Mouse (Mus musculus): ENCODE data around the gene Ccndbp1.
"Not testable (repeated sequence)": the region's sequence is repeated elsewhere in the genome, so short reads cannot be mapped to it uniquely, and the experiment has no call there.

Gene Ccndbp1

DNA sequence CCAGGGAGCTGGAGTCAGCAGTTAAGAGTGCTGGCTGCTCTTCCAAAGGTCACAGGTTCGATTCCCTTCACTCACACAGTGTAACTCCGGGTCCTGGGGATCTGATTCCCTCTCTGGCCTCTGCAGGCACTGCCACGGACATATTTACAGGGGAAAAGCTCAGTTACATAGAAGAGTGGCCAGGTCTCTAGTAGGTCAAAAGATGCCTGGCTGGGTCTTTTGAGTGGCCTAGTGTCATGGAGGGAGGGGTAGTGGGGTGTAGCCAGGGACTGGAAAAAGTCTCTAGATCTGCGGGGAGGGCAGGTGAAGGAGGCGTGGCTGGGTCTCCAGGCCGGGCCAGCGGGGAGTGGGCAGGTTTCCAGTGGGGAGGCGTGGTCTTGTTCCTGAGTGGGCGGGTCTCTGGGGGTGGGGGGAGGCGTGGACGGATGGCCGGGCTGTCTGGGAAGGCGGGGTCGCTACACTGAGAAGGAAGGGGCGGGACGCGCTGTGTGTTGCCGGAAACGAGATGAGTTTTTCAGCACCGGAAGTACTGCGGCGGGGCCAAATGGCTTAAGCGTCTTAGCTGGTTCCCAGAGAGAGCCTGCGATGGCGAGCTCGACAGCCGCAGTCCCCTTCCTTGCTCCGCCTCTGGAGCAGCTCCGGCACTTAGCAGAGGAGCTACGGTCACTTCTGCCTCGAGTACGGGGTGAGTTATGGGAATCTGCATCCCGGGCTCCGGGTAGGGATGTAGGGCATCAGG lies at the start of gene Ccndbp1:
Ccndbp1 (plus strand) TSS at position 479 of the 739 bp plus-strand sequence.
- peak; percentile 97 for DNase-seq (ENCODE audit: low spot score)

GRCm38 (mm10) chr2:120959363-120959762 lies 48.8 kb upstream of the Ccndbp1 start:
- peak; percentile 47 for DNase-seq (ENCODE audit: low spot score)

- DNase-seq (ENCODE audit: low spot score) = no peak
These were observed 48.4 kb upstream of the Ccndbp1 start for GRCm38 (mm10) chr2:120959827-120960226.

DNA sequence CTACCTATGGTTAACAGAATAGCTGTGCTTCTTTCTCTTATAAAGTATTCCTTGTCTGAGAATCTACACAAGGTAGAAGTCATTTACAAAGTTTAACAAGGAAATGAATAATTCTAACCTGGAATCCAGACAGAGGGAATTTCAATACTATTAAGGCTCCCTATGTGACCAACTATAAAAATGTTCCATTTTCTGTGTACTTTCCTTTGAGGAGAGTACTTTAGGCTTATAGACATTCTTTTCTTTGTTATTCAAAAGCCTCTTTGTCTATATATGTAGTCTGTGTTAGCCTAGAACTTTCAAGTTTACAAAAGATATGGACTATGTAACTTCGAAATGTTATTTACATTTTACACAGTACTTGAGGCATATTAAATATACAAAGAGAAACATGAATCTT lies 47.9 kb upstream of the Ccndbp1 start:
- DNase-seq (ENCODE audit: low spot score) = no peak

GRCm38 (mm10) chr2:120963110-120963509 lies 45.1 kb upstream of the Ccndbp1 start:
- no peak for DNase-seq (ENCODE audit: low spot score)

DNA sequence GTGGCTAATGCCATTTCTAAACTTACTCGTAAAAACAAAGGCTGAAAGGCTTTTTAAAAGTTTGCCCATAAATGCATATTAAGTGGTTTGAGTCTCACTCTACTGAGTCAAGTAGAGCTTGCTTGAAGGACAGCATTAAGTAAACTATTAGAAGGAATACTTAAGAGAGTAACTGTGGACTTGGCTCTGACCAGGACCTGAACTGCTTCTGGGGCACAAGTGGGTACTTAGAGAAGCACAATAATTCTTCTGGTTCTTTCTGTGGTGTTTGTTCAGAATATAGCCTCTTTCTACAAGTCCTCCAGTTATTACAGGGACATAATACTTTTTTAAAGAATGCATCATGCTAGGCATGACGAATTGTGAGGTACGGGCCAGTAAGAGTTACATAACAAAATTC lies 42.7 kb upstream of the Ccndbp1 start:
- DNase-seq (ENCODE audit: low spot score) = no peak

DNA sequence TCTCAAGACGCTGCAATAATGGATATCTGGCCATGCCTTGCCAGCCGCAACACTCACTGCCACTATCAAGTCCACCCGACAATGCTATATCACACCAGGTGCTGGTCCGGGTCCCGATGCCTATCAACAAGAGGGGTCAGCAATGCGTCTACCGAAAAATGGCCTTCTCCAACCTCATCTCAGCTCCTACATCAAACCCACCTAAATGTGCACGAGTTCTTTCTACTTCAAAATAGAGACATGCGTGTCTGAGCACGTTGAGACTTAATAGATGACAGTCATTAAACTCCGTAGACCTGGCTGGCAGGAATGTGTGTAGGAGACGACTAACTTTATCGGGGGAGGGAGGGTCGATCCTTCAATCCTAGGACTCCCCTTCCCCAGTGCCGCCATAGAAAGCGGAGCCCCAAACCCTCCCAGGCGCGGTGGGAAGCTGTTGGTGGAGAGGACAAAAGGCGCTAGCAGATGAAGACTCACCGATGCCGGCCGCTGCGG lies 38.1 kb upstream of the Ccndbp1 start:
- DNase-seq (ENCODE audit: low spot score) = no peak

DNA sequence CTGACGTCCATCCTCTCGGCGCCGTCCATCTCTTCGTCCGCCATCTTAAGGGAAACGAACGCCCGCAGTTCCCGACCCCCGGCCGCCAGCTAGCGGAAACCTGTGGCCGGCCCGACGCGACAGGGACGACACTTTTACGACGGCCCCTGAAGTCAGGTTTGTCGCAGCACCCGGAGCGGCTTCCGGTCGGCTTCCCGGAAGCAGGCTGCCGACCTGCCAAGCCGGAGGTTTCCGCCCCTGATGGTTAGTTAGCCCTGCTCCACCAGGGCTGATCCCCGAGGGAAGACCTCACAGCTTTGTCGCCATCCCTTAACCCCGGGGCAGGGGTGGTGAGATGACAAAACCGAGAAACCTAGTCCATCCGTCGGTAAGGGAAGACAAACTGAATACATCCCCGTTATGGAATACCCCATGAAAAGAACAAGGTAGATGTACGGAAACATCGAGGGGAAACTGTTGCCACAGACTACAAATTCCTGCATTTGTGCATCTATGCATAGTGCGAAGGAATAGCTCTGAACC lies 37.6 kb upstream of the Ccndbp1 start, which contains the start of gene Ubr1:
Ubr1 (minus strand) TSS at position 157 of the 522 bp plus-strand sequence.
- peak; percentile 85 for DNase-seq (ENCODE audit: low spot score)

GRCm38 (mm10) chr2:120971766-120972165 lies 36.4 kb upstream of the Ccndbp1 start:
- DNase-seq (ENCODE audit: low spot score) = no peak

DNA sequence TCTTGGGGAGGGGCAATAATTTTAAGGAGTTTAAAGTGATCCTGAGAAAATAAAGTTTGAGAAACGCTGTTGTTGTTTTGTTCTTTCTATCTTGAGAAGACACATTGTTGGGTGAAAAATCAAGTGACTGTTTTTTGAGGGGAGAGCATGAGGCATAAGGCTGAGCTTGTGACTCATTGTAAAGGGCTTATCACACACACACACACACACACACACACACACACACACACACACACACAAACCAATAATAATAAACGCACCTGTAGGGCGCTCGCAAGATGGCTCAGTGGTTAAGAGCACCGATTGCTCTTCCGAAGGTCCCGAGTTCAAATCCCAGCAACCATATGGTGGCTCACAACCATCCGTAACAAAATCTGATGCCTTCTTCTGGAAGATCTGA lies 35.9 kb upstream of the Ccndbp1 start:
- not testable (repeated sequence) for DNase-seq (ENCODE audit: low spot score)

DNA sequence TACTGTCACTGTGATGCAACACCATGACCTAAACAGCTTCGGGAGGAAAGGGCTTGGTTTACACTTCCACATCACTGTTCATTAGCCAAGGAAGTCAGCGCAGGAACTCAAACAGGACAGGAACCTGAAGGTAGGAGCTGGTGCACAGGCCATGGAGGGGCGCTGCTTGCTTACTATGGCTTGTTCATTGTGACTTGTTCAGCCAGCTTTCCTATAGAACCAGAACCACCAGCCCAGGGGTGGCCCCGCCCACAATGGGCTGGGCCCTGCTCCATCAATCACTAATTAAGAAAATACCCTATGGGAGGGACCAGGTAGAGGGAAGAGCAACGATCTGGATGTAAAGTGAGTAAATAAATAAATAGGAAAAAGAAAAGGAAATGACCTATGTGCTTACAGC lies 35.2 kb upstream of the Ccndbp1 start:
- DNase-seq (ENCODE audit: low spot score) = no peak

DNA sequence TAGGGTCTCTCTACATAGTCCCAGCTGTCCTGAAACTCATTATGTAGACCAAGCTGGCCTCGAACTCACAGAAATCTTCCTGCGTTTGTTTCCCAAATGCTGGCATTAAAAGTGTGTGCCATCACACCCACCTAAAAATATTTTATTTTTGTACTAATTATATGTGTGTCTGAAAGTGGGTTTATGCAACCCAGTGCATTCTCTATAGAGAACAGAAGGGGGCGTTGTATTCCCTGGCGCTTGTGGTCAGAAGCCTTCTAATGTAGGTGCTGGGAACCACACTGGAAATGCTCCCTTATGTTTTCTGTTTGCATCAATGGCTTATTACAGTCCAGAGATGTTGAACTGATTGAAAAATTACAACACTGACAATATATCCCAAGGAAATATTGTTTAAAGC lies 31.9 kb upstream of the Ccndbp1 start:
- DNase-seq (ENCODE audit: low spot score) = peak; percentile 64

DNA sequence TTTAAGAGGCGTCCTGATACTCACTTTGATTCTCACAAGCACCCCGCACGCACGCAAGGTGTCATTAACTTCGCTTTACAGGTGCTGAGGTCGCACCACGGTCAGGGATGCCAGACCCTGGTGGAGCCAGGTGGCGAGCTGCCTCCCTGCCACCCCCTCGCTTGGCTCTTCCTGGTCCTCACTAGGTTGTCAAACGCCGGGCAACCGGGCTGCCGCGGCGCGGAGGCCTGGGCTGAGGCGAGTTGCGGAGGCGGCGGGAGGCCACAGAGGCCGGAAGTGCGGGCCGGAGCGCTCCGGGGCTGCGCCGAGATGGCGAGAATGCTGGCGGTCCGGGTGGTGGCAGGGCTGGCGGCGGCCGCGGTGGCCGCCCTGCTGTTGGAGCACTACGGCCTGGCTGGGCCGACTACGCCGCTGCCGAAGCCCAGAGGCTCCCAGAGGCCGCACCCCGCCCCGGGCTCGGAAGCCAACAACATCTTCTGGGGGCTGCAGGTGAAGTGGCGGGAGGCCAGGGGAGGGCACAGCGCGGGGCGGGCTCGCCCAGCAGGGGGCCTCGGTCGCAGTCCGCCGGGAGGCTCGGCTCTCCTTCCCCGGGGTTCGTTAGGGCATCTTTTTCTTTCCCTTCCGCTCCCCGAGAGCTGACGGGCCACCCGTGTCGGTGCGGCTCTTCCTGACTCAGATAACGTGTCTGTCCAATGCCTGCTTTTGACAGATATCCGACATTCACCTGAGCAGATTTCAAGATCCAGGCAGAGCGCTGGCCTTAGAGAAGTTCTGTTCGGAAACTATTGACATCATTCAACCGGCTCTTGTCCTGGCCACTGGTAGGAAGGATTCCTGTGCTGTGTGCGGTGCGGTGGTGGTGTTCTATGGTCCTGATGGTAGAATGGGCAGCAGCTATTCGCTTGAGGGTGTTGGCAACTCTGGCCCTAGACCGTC lies 30.9 kb upstream of the Ccndbp1 start, which contains the start of gene Tmem62:
Tmem62 (plus strand) TSS at position 28 of the 936 bp plus-strand sequence.
- peak; percentile 65 for DNase-seq (ENCODE audit: low spot score)

DNA sequence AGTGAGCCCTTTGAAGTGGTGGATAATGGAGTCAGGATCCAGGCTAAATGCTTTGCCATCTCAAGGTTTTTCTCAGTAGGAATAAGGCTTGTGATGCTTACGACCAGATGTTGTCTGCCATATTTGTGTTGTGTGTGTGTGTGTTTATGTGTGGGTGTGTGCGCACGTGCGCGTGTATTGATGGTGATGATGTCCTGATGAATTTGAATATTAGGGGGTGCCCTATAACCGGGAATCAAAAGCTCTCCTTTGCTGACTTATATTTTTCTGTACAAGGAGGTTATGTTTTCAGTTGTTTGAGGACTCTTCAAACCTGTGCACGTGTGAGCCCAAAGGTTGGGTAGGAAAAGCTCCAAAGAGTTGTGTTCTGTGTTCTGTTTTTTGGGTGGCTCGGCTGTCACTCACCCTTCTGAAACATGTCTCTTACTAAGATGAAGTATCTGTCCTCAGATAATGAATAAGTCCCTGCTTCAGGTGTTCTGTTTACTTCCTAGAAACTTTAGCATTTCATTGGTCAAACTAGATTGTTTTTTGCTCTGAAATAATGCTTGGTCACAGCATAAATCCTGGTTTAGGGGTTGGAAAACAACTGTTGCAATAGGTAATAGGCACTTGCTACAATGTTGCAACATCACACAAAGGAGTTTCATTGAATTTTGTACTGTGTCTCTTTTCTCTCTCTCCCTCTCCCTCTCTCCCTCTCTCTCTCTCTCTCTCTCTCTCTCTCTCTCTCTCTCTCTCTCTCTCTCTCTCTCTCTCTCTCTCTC lies 30.1 kb upstream of the Ccndbp1 start:
- peak; percentile 51 for DNase-seq (ENCODE audit: low spot score)

DNA sequence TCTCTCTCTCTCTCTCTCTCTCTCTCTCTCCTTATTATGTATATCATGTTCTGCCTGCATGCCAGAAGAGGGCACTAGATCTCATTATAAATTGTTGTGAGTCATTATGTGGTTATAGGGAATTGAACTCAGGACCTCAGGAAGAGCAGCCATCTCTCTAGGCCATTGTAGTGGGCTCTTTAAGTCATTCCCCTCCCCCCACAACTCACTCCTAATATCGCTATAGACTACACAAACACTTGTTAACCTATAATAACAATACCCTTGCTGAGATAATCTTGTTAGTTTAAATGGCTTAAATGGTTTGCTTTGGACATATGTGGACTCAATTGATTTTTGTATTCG lies 29.5 kb upstream of the Ccndbp1 start:
- DNase-seq (ENCODE audit: low spot score) = peak; percentile 43

- no peak for DNase-seq (ENCODE audit: low spot score)
These were observed 28.4 kb upstream of the Ccndbp1 start for GRCm38 (mm10) chr2:120979819-120980218.

GRCm38 (mm10) chr2:120980861-120981260 lies 27.3 kb upstream of the Ccndbp1 start:
- no peak for DNase-seq (ENCODE audit: low spot score)

GRCm38 (mm10) chr2:120983611-120984010 lies 24.6 kb upstream of the Ccndbp1 start:
- no peak for DNase-seq (ENCODE audit: low spot score)

DNA sequence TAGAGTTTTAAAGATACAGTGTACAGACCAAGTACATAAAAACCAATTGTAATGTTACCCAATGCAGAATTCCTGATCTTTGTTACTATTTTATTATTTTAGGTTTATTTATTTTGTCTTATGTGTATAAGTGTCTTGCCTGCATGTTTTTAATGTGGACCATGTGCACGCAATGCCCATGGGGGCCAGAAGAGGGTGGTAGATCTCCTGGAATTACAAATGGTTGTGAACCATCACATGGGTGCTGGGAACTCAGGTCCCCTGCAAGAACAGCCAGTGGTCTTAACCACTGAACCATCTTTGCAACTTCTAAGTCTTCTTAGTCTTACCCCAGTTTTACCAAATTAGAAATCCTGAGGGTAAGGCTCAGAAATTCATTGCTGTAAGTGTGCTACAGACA lies 23.0 kb upstream of the Ccndbp1 start:
- DNase-seq (ENCODE audit: low spot score) = no peak

DNA sequence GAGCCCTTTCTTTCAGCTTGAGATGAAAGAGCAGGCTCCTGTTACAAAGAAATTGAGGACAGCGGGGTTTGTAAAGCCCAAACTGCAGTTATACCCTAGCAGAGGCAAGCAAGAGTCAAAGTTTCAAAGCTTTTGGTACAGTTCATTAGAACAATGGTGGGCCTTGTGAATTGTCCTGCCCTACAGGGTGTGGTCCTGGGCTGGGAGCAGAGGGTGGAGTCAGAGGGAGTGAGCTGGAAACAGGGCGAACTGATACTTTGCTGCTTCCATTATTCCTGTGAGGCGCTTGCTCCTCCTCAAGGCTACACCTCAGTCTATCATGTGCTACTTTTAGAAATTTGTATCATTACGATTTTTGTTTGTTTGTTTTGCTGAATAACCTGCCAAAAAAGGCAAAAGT lies 17.0 kb upstream of the Ccndbp1 start:
- no peak for DNase-seq (ENCODE audit: low spot score)

- not testable (repeated sequence) for DNase-seq (ENCODE audit: low spot score)
These were observed 11.6 kb upstream of the Ccndbp1 start for GRCm38 (mm10) chr2:120996607-120997006.

- no peak for DNase-seq (ENCODE audit: low spot score)
These were observed 9.3 kb upstream of the Ccndbp1 start for GRCm38 (mm10) chr2:120998863-120999262.

All from adipocyte (in vitro differentiated cells).